Mouse (Mus musculus) MEL (cell line): ENCODE data around the gene Hoxb8. TPM values are rescaled to one million over a fixed set of nuclear protein-coding genes. Genes with fewer than 3 reads are reported as not detected.

Source experiments
- DNase-seq: peaks from one replicate; pipeline ENCODE4 v3.0.0; 2011; ENCODE audit warnings: low read depth, low spot score
- H3K27ac ChIP-seq: 2 replicates; pipeline ENCODE4 v1.5.1; 2012; ENCODE audit warnings: low read depth, mild to moderate bottlenecking, control low read depth, low read length, moderate library complexity; ENCODE audit not compliant: control insufficient read depth
- H3K27me3 ChIP-seq, 2 experiments: fragments of 150-350 bp in 1 of 2; sonication (generic) in 1 of 2; 2 replicates each; pipeline ENCODE4 v1.6.1; 2012; ENCODE audit warnings: low read length in 2 of 2, mild to moderate bottlenecking in 2 of 2, improper control_type of control experiment in 1 of 2, moderate library complexity in 1 of 2; ENCODE audit not compliant: insufficient read depth in 2 of 2, control insufficient read depth in 1 of 2
- H3K36me3 ChIP-seq, 2 experiments: 2 replicates each; pipeline ENCODE4 v1.6.1; 2012 to 2014; ENCODE audit warnings: low read length in 2 of 2, improper control_type of control experiment in 1 of 2, inconsistent platforms in 1 of 2, mild to moderate bottlenecking in 1 of 2; ENCODE audit not compliant: insufficient read depth in 2 of 2, control insufficient read depth in 1 of 2
- H3K4me1 ChIP-seq, 2 experiments: fragments of 150-350 bp in 1 of 2; sonication (generic) in 1 of 2; 2 replicates each; pipeline ENCODE4 v1.6.1; 2012; ENCODE audit warnings: low read length in 2 of 2, improper control_type of control experiment in 1 of 2, mild to moderate bottlenecking in 1 of 2; ENCODE audit not compliant: insufficient read depth in 2 of 2, control insufficient read depth in 1 of 2
- H3K4me3 ChIP-seq, 2 experiments: fragments of 150-350 bp in 1 of 2; sonication (generic) in 1 of 2; 2 replicates each; pipeline ENCODE4 v1.5.1; 2012; ENCODE audit warnings: low read depth in 2 of 2, low read length in 2 of 2, mild to moderate bottlenecking in 2 of 2, moderate library complexity in 2 of 2, control low read depth in 1 of 2, improper control_type of control experiment in 1 of 2; ENCODE audit not compliant: control insufficient read depth in 1 of 2, insufficient read depth in 1 of 2
- H3K79me2 ChIP-seq: 2 replicates; pipeline ENCODE4 v1.6.1; 2012; ENCODE audit warnings: mild to moderate bottlenecking, low read length, moderate library complexity; ENCODE audit not compliant: control insufficient read depth, poor library complexity, insufficient read depth
- H3K9ac ChIP-seq: 2 replicates; pipeline ENCODE4 v1.6.1; 2012; ENCODE audit warnings: low read depth, mild to moderate bottlenecking, control low read depth, low read length, moderate library complexity; ENCODE audit not compliant: control insufficient read depth, poor library complexity, severe bottlenecking
- H3K9me3 ChIP-seq: fragments of 150-350 bp; sonication (generic); replicated peaks from 2 replicates; pipeline ENCODE4 v1.6.1; 2012; ENCODE audit warnings: mild to moderate bottlenecking, low read length, improper control_type of control experiment, moderate library complexity; ENCODE audit not compliant: insufficient read depth
- CTCF ChIP-seq, 3 experiments: IDR thresholded peaks in 2 of 3; conservative IDR thresholded peaks in 1 of 3; 2 replicates each; pipeline ENCODE4 v1.5.1; 2011 to 2012; ENCODE audit warnings: low read length in 3 of 3, low read depth in 2 of 3, mild to moderate bottlenecking in 2 of 3, improper control_type of control experiment in 1 of 3, inconsistent platforms in 1 of 3, mixed read lengths in 1 of 3, moderate library complexity in 1 of 3; ENCODE audit not compliant: control insufficient read depth in 1 of 3, insufficient read depth in 1 of 3, poor library complexity in 1 of 3, severe bottlenecking in 1 of 3
- KAT2A ChIP-seq: conservative IDR thresholded peaks from 2 replicates; pipeline ENCODE4 v1.6.1; 2012; ENCODE audit warnings: low read depth, low read length, improper control_type of control experiment, inconsistent platforms
- MAFK ChIP-seq: IDR thresholded peaks from 2 replicates; pipeline ENCODE4 v1.6.1; 2011; ENCODE audit warnings: low read depth, mild to moderate bottlenecking, low read length, improper control_type of control experiment, borderline replicate concordance
- MEF2A ChIP-seq: IDR thresholded peaks from 2 replicates; pipeline ENCODE4 v1.6.1; 2014; ENCODE audit warnings: low read depth, mild to moderate bottlenecking, inconsistent platforms, low read length, improper control_type of control experiment; ENCODE audit not compliant: poor library complexity, insufficient replicate concordance, severe bottlenecking; ENCODE audit errors: extremely low read depth
- MXI1 ChIP-seq: IDR thresholded peaks from 2 replicates; pipeline ENCODE4 v1.6.1; 2011; ENCODE audit warnings: mild to moderate bottlenecking, low read depth, low read length, improper control_type of control experiment
- NELFE ChIP-seq: IDR thresholded peaks from 2 replicates; pipeline ENCODE4 v1.6.1; 2011; ENCODE audit warnings: low read depth, low read length, improper control_type of control experiment
- NRF1 ChIP-seq: IDR thresholded peaks from 2 replicates; pipeline ENCODE4 v1.6.1; 2014; ENCODE audit warnings: low read depth, mild to moderate bottlenecking, inconsistent platforms, low read length, improper control_type of control experiment, moderate library complexity; ENCODE audit not compliant: poor library complexity, insufficient read depth, severe bottlenecking
- POLR2AphosphoS2 ChIP-seq: IDR thresholded peaks from 2 replicates; pipeline ENCODE4 v1.6.1; 2011; ENCODE audit warnings: low read length, improper control_type of control experiment
- POLR2AphosphoS5 ChIP-seq: IDR thresholded peaks from 2 replicates; pipeline ENCODE4 v1.6.1; 2012; ENCODE audit warnings: low read depth, borderline replicate concordance, mild to moderate bottlenecking, inconsistent platforms, low read length, moderate library complexity, mixed read lengths
- RCOR1 ChIP-seq: IDR thresholded peaks from 2 replicates; pipeline ENCODE4 v1.6.1; 2012; ENCODE audit warnings: low read depth, mild to moderate bottlenecking, inconsistent platforms, low read length, improper control_type of control experiment
- UBTF ChIP-seq: IDR thresholded peaks from 2 replicates; pipeline ENCODE4 v1.6.1; 2012; ENCODE audit warnings: low read depth, mild to moderate bottlenecking, inconsistent platforms, low read length, improper control_type of control experiment, moderate library complexity, borderline replicate concordance; ENCODE audit not compliant: insufficient read depth
- ZMIZ1 ChIP-seq: IDR thresholded peaks from 2 replicates; pipeline ENCODE4 v1.6.1; 2012; ENCODE audit warnings: low read depth, mild to moderate bottlenecking, inconsistent platforms, low read length, improper control_type of control experiment, moderate library complexity
- polyA plus RNA-seq, 2 experiments: library from polyadenylated mRNA; stranded (reverse) in 1 of 2; unstranded in 1 of 2; fragments of >175 nt in 1 of 2; fragments of >200 nt in 1 of 2; gene quantifications; 2 replicates each; pipeline versions ENCODE4 v1.2.1 to v1.2.4; 2012; ENCODE audit warnings: low replicate concordance in 2 of 2, low read depth in 1 of 2; ENCODE audit not compliant: insufficient read length in 2 of 2, insufficient read depth in 1 of 2, missing spikeins in 1 of 2
- total RNA-seq: library from RNA; depleted of rRNA; stranded (reverse); fragments of 300-350 nt; gene quantifications from 2 replicates; pipeline ENCODE4 v1.2.3, GENCODE M21; 2012

The Hoxb8 gene
- total and polyA plus RNA-seq, 3 experiments = not detected

DNA sequence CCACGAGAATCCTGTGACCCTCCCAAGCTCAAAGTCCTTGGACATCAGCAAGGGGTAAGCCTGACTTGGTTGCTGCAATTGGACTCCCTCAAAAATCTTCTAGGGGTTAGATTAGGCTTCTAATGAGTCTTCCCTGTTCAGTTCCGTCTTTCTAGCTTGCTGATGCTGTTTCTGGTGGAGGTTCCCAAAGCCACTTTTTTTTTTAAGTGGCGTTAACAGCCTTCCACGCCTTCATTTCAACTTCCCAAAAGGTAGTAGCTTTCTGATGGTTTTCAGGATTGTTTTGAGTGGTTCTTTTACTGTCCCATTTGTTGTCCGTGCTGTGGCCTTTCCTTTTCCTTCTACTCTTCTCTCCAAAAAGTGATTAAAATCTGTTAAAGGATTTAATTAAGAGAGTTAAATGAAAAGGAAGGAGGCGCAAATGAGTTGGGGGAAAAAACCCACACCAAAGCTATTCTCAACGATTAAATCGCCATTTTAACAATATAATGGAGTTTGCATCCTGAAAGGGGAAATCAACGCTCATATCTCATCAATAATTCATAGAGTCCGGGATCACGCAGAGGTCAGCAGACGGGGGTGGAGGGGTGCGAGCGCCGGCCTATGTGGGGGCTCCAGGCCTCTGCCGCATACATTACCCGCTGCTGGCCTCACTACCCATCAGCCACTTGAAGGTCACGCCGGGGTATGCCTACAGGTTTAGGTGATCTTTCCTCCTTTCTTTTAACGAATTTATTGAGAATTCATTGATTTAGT, 28.7 kb downstream of the Hoxb8 start:
- Histone ChIP-seq H3K27me3 (no peaks in the 10 kb centered on the region; a peak in 2 of 4 replicates), H3K36me3 (no peaks in the 10 kb centered on the region), H3K27ac (no peak overlapping the region), H3K9ac (no peak overlapping the region), H3K4me3 (peak overlapping the region; percentile 7 to 10; a peak in 2 of 4 replicates), H3K9me3 (no peaks in the 10 kb centered on the region), H3K79me2 (no peaks in the 10 kb centered on the region), H3K4me1 (no peaks in the 10 kb centered on the region)
- DNase-seq = no peak
- no peak for TF ChIP-seq NRF1
- no peak for TF ChIP-seq UBTF
- no peak for TF ChIP-seq MXI1
- TF ChIP-seq CTCF (IDR thresholded peaks at IDR 0.05 in 2 of 3, conservative IDR thresholded peaks at IDR 0.05 in 1 of 3; ENCODE audit: control insufficient read depth in 1 of 3, insufficient read depth in 1 of 3, low read depth in 2 of 3, low read length in 3 of 3, poor library complexity in 1 of 3, severe bottlenecking in 1 of 3) = no peak
- TF ChIP-seq RCOR1 = no peak
- TF ChIP-seq POLR2AphosphoS2 = no peak
- TF ChIP-seq POLR2AphosphoS5 = no peak

DNA sequence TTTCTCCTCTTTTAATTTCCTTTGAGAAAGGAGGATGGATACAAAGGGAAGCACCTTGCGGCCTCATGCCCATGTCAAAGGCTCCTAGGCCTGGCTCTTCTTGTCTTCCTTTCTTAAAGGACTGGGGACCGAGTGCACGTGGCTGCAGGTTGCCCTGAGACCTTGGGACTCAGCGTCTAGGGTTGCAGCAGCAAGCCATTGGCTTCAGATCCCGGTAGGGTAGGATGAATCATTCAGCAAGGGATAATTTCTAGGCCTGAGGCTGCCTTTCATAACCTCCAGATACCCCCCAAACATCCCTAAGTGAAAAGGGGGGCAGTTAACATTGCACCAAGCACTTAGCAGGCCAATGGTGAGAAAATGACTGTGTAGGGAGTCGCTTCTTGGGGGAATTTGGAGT, 29.4 kb downstream of the Hoxb8 start:
- Histone ChIP-seq H3K36me3 (no peaks in the 10 kb centered on the region), H3K79me2 (no peaks in the 10 kb centered on the region), H3K4me3 (peak overlapping the region; percentile 10 to 32; a peak in 2 of 4 replicates), H3K27ac (no peak overlapping the region), H3K9ac (no peak overlapping the region), H3K9me3 (no peaks in the 10 kb centered on the region), H3K27me3 (no peaks in the 10 kb centered on the region; a peak in 3 of 4 replicates), H3K4me1 (no peaks in the 10 kb centered on the region)
- TF ChIP-seq MEF2A = no peak
- no peak for TF ChIP-seq NELFE
- no peak for TF ChIP-seq UBTF
- no peak for TF ChIP-seq KAT2A
- TF ChIP-seq MAFK = no peak
- TF ChIP-seq ZMIZ1 = no peak
- DNase-seq = peak; percentile 6
